Mouse (Mus musculus) forebrain, embryonic 16.5 days (tissue): ENCODE measurements at regions not wholly inside any gene's neighbourhood (a gene's known extent, or its start where the extent isn't known, plus 50 kb on each side); places are given as distances from the start of the nearest gene placed in this dataset.
A peak's percentile ranks its signal among the peaks of the same experiment; 100 is the strongest.

ENCODE experiments used
- ATAC-seq: fragments of 200-750 bp; cut with Nextera tagmentation; 2 replicates; pipeline ENCODE4 v1.8.0; 2017; ENCODE audit warnings: mild to moderate bottlenecking, moderate library complexity
- H3K27ac ChIP-seq: fragments of 300-500 bp; sonication (generic); 2 replicates; pipeline ENCODE4 v1.5.1; 2014; ENCODE audit warnings: low read length, control low read depth
- H3K27me3 ChIP-seq: fragments of 300-500 bp; sonication (generic); replicated peaks from 2 replicates; pipeline ENCODE4 v1.6.1; 2014; ENCODE audit warnings: low read length; ENCODE audit not compliant: control insufficient read depth, insufficient read depth
- H3K36me3 ChIP-seq: fragments of 300-500 bp; sonication (generic); 2 replicates; pipeline ENCODE4 v1.6.1; 2014; ENCODE audit not compliant: control insufficient read depth, insufficient read depth
- H3K4me1 ChIP-seq: fragments of 300-500 bp; sonication (generic); replicated peaks from 2 replicates; pipeline ENCODE4 v1.6.1; 2014; ENCODE audit warnings: low read length; ENCODE audit not compliant: control insufficient read depth, insufficient read depth
- H3K4me2 ChIP-seq: fragments of 300-500 bp; sonication (generic); 2 replicates; pipeline ENCODE4 v1.6.1; 2014; ENCODE audit warnings: mild to moderate bottlenecking, low read length, control low read depth
- H3K4me3 ChIP-seq: fragments of 300-500 bp; sonication (generic); replicated peaks from 2 replicates; pipeline ENCODE4 v1.5.1; 2014; ENCODE audit warnings: mild to moderate bottlenecking, low read length, control low read depth
- H3K9ac ChIP-seq: fragments of 300-500 bp; sonication (generic); replicated peaks from 2 replicates; pipeline ENCODE4 v1.6.1; 2014; ENCODE audit warnings: low read depth, low read length, control low read depth
- H3K9me3 ChIP-seq: fragments of 300-500 bp; sonication (generic); 2 replicates; pipeline ENCODE4 v1.6.1; 2016; ENCODE audit warnings: low read length; ENCODE audit not compliant: control insufficient read depth
- WGBS: fragments of 180-500 bp; shearing (Covaris S2); extraction: QIAGEN DNeasy Blood & Tissue Kit; methylation state at CpG from one replicate; pipeline ENCODE4 v1.1.7; 2014; 5-methylcytosine and 5-hydroxymethylcytosine counted together

- ATAC-seq, result peak; percentile 44; the same call in 1 of the 2 replicates
- 29% methylated on average over 17 of the region's 17 CpGs for WGBS
- H3K27ac ChIP-seq, result peak overlapping the region; percentile 56; the same call in 1 of the 2 replicates
These were observed 207.1 kb downstream of the Snx10 start for GRCm38 (mm10) chr6:51730564-51731351.

GRCm38 (mm10) chr6:51732298-51732895 is 208.7 kb downstream of the Snx10 start:
- no peaks in the 10 kb centered on the region for H3K36me3 ChIP-seq
- WGBS, result 59% methylated on average over 11 of the region's 11 CpGs

More at GRCm38 (mm10) chr6:51730564-51731351, 207.1 kb downstream of the Snx10 start:
- no peak overlapping the region for H3K4me3 ChIP-seq
- H3K27me3 ChIP-seq, result no peaks in the 10 kb centered on the region
- H3K36me3 ChIP-seq, result no peaks in the 10 kb centered on the region
- H3K4me2 ChIP-seq, result no peak overlapping the region
- H3K9ac ChIP-seq, result 0 out of 2 replicates have a peak overlapping the region, but pooled peaks have one; percentile 2
- peaks cover 39% of the 10 kb centered on the region for H3K4me1 ChIP-seq
- H3K9me3 ChIP-seq, result no peaks in the 10 kb centered on the region

GRCm38 (mm10) chr6:51736051-51736450 is 212.3 kb downstream of the Snx10 start:
- Histone ChIP-seq H3K4me1 (peaks cover 14% of the 10 kb centered on the region), H3K27ac (no peak overlapping the region), H3K4me2 (no peak overlapping the region), H3K4me3 (no peak overlapping the region), H3K27me3 (no peaks in the 10 kb centered on the region), H3K9ac (no peak overlapping the region), H3K36me3 (no peaks in the 10 kb centered on the region), H3K9me3 (no peaks in the 10 kb centered on the region)
- 90% methylated on average over 5 of the region's 5 CpGs for WGBS
- no peak for ATAC-seq

More at GRCm38 (mm10) chr6:51732298-51732895, 208.7 kb downstream of the Snx10 start:
- Histone ChIP-seq H3K27ac (peak overlapping the region; percentile 39), H3K4me1 (peaks cover 38% of the 10 kb centered on the region), H3K9ac (no peak overlapping the region), H3K4me3 (no peak overlapping the region), H3K4me2 (no peak overlapping the region), H3K27me3 (no peaks in the 10 kb centered on the region), H3K9me3 (no peaks in the 10 kb centered on the region)
- peak; percentile 52 for ATAC-seq

- no peaks in the 10 kb centered on the region for H3K9me3 ChIP-seq
- H3K27ac ChIP-seq, result peak overlapping the region; percentile 47; the same call in 1 of the 2 replicates
- no peak overlapping the region for H3K4me3 ChIP-seq
- H3K4me1 ChIP-seq, result peaks cover 4% of the 10 kb centered on the region; the same call in 1 of the 2 replicates
- no peaks in the 10 kb centered on the region for H3K36me3 ChIP-seq
- no peak overlapping the region; the same call in 1 of the 2 replicates for H3K4me2 ChIP-seq
- ATAC-seq, result no peak
- H3K27me3 ChIP-seq, result no peaks in the 10 kb centered on the region
- no peak overlapping the region for H3K9ac ChIP-seq
- WGBS, result 61% methylated on average over 15 of the region's 15 CpGs
These were observed 219.5 kb downstream of the Snx10 start for GRCm38 (mm10) chr6:51743105-51743660.

GRCm38 (mm10) chr6:51744607-51745006 is 220.9 kb downstream of the Snx10 start:
- peaks cover 4% of the 10 kb centered on the region; the same call in 1 of the 2 replicates for H3K4me1 ChIP-seq
- no peak overlapping the region for H3K27ac ChIP-seq
- no peaks in the 10 kb centered on the region for H3K36me3 ChIP-seq
- no peak overlapping the region for H3K4me3 ChIP-seq
- WGBS, result 75% methylated on average over 2 of the region's 2 CpGs
- H3K9ac ChIP-seq, result no peak overlapping the region
- H3K4me2 ChIP-seq, result no peak overlapping the region
- H3K27me3 ChIP-seq, result no peaks in the 10 kb centered on the region
- H3K9me3 ChIP-seq, result no peaks in the 10 kb centered on the region
- no peak for ATAC-seq

- no peak overlapping the region for H3K4me2 ChIP-seq
- 36% methylated on average over 8 of the region's 8 CpGs for WGBS
- H3K9me3 ChIP-seq, result no peaks in the 10 kb centered on the region
- peak overlapping the region; percentile 85 for H3K27ac ChIP-seq
- H3K27me3 ChIP-seq, result no peaks in the 10 kb centered on the region
- H3K9ac ChIP-seq, result no peak overlapping the region
- H3K36me3 ChIP-seq, result no peaks in the 10 kb centered on the region
- H3K4me3 ChIP-seq, result no peak overlapping the region
- peaks cover 8% of the 10 kb centered on the region for H3K4me1 ChIP-seq
- peak; percentile 72 for ATAC-seq
These were observed 230.6 kb downstream of the Snx10 start for GRCm38 (mm10) chr6:51754239-51754681.

- Histone ChIP-seq H3K27ac (no peak overlapping the region), H3K9me3 (no peaks in the 10 kb centered on the region), H3K4me1 (peaks cover 8% of the 10 kb centered on the region), H3K4me2 (no peak overlapping the region), H3K9ac (no peak overlapping the region), H3K36me3 (no peaks in the 10 kb centered on the region), H3K27me3 (no peaks in the 10 kb centered on the region), H3K4me3 (no peak overlapping the region)
- no peak for ATAC-seq
- WGBS, result 82% methylated on average over 3 of the region's 3 CpGs
These were observed 233.4 kb downstream of the Snx10 start for GRCm38 (mm10) chr6:51757131-51757530.

- ATAC-seq, result no peak
- H3K27ac ChIP-seq, result no peak overlapping the region
These were observed 234.0 kb downstream of the Snx10 start for GRCm38 (mm10) chr6:51757746-51758145.

GRCm38 (mm10) chr6:51758781-51759180 is 235.1 kb downstream of the Snx10 start:
- no peak for ATAC-seq
- H3K4me2 ChIP-seq, result no peak overlapping the region
- peaks cover 7% of the 10 kb centered on the region for H3K4me1 ChIP-seq
- 83% methylated on average over 3 of the region's 3 CpGs for WGBS
- no peaks in the 10 kb centered on the region for H3K27me3 ChIP-seq
- no peaks in the 10 kb centered on the region for H3K36me3 ChIP-seq
- H3K9me3 ChIP-seq, result no peaks in the 10 kb centered on the region
- H3K9ac ChIP-seq, result no peak overlapping the region
- H3K4me3 ChIP-seq, result no peak overlapping the region
- no peak overlapping the region for H3K27ac ChIP-seq

More at GRCm38 (mm10) chr6:51757746-51758145, 234.0 kb downstream of the Snx10 start:
- no peaks in the 10 kb centered on the region for H3K9me3 ChIP-seq
- no peaks in the 10 kb centered on the region for H3K36me3 ChIP-seq
- no peak overlapping the region for H3K4me3 ChIP-seq
- peaks cover 8% of the 10 kb centered on the region for H3K4me1 ChIP-seq
- H3K27me3 ChIP-seq, result no peaks in the 10 kb centered on the region
- 88% methylated on average over 4 of the region's 4 CpGs for WGBS
- no peak overlapping the region for H3K4me2 ChIP-seq
- no peak overlapping the region for H3K9ac ChIP-seq
